Mouse (Mus musculus): ENCODE measurements around the gene Ginm1. TPM values are rescaled to one million over a fixed set of nuclear protein-coding genes. Genes with fewer than 3 reads are reported as not detected.
"Not testable (repeated sequence)": the region's sequence is repeated elsewhere in the genome, so short reads cannot be mapped to it uniquely, and the experiment has no call there.

Ginm1 gene
- polyA plus RNA-seq, 1 experiment = 32.4 TPM

- no peak for DNase-seq (ENCODE audit: extremely low spot score in 1 of 2, low spot score in 1 of 2)
Observed at GRCm38 (mm10) chr10:7816476-7816875, 23.9 kb upstream of the Ginm1 start.

GRCm38 (mm10) chr10:7809937-7810336 lies 17.3 kb upstream of the Ginm1 start:
- DNase-seq (ENCODE audit: extremely low spot score in 1 of 2, low spot score in 1 of 2) = peak in 1 of 2 experiments; percentile 83

- DNase-seq (ENCODE audit: extremely low spot score in 1 of 2, low spot score in 1 of 2) = no peak
Observed at GRCm38 (mm10) chr10:7802519-7803140, 10.0 kb upstream of the Ginm1 start.

GRCm38 (mm10) chr10:7801258-7801657 lies 8.6 kb upstream of the Ginm1 start:
- no peak for DNase-seq (ENCODE audit: extremely low spot score in 1 of 2, low spot score in 1 of 2)

GRCm38 (mm10) chr10:7792254-7792750 lies 322 bp downstream of the Ginm1 start:
- no peak for DNase-seq (ENCODE audit: extremely low spot score in 1 of 2, low spot score in 1 of 2)

GRCm38 (mm10) chr10:7787319-7787718 lies 5.3 kb downstream of the Ginm1 start:
- no peak for DNase-seq (ENCODE audit: extremely low spot score in 1 of 2, low spot score in 1 of 2)

GRCm38 (mm10) chr10:7781214-7781613 lies 11.4 kb downstream of the Ginm1 start:
- no peak for DNase-seq (ENCODE audit: extremely low spot score in 1 of 2, low spot score in 1 of 2)

GRCm38 (mm10) chr10:7780238-7781176 lies 12.1 kb downstream of the Ginm1 start:
- peak; percentile 52 to 85 for DNase-seq (ENCODE audit: extremely low spot score in 1 of 2, low spot score in 1 of 2)

GRCm38 (mm10) chr10:7779751-7780237 lies 12.8 kb downstream of the Ginm1 start:
- no peak for DNase-seq (ENCODE audit: extremely low spot score in 1 of 2, low spot score in 1 of 2)

- no peak for DNase-seq (ENCODE audit: extremely low spot score in 1 of 2, low spot score in 1 of 2)
Observed at GRCm38 (mm10) chr10:7778361-7778760, 14.3 kb downstream of the Ginm1 start.

GRCm38 (mm10) chr10:7775421-7775820 lies 17.2 kb downstream of the Ginm1 start:
- DNase-seq (ENCODE audit: extremely low spot score in 1 of 2, low spot score in 1 of 2) = no peak

GRCm38 (mm10) chr10:7772769-7773168 lies 19.9 kb downstream of the Ginm1 start:
- DNase-seq (ENCODE audit: extremely low spot score in 1 of 2, low spot score in 1 of 2) = no peak

- no peak for DNase-seq (ENCODE audit: extremely low spot score in 1 of 2, low spot score in 1 of 2)
Observed at GRCm38 (mm10) chr10:7772346-7772745, 20.3 kb downstream of the Ginm1 start.

GRCm38 (mm10) chr10:7757544-7757943 lies 35.1 kb downstream of the Ginm1 start:
- DNase-seq (ENCODE audit: extremely low spot score in 1 of 2, low spot score in 1 of 2) = no peak

- no peak for DNase-seq (ENCODE audit: extremely low spot score in 1 of 2, low spot score in 1 of 2)
Observed at GRCm38 (mm10) chr10:7748752-7749151, 43.9 kb downstream of the Ginm1 start.

GRCm38 (mm10) chr10:7745528-7745927 lies 47.1 kb downstream of the Ginm1 start:
- not testable (repeated sequence) for DNase-seq (ENCODE audit: extremely low spot score in 1 of 2, low spot score in 1 of 2)

GRCm38 (mm10) chr10:7737914-7738313 lies 54.7 kb downstream of the Ginm1 start:
- DNase-seq (ENCODE audit: extremely low spot score in 1 of 2, low spot score in 1 of 2) = no peak

GRCm38 (mm10) chr10:7737122-7737521 lies 55.5 kb downstream of the Ginm1 start:
- no peak for DNase-seq (ENCODE audit: extremely low spot score in 1 of 2, low spot score in 1 of 2)

GRCm38 (mm10) chr10:7731582-7731981 lies 61.0 kb downstream of the Ginm1 start:
- no peak for DNase-seq (ENCODE audit: extremely low spot score in 1 of 2, low spot score in 1 of 2)

GRCm38 (mm10) chr10:7727011-7727410 lies 65.6 kb downstream of the Ginm1 start:
- no peak for DNase-seq (ENCODE audit: extremely low spot score in 1 of 2, low spot score in 1 of 2)

GRCm38 (mm10) chr10:7726501-7726812 lies 66.2 kb downstream of the Ginm1 start:
- DNase-seq (ENCODE audit: extremely low spot score in 1 of 2, low spot score in 1 of 2) = no peak

Data from frontal cortex, adult 2 months (tissue).